Mouse (Mus musculus) spleen, adult 12 weeks (tissue): ENCODE results near the gene Mpdu1.
"Not testable (repeated sequence)": the region's sequence is repeated elsewhere in the genome, so short reads cannot be mapped to it uniquely, and the experiment has no call there.

ENCODE experiments used
- DNase-seq: peaks from one replicate; pipeline ENCODE4 v3.0.0; 2022; ENCODE audit warnings: low spot score

Mpdu1 gene

DNA sequence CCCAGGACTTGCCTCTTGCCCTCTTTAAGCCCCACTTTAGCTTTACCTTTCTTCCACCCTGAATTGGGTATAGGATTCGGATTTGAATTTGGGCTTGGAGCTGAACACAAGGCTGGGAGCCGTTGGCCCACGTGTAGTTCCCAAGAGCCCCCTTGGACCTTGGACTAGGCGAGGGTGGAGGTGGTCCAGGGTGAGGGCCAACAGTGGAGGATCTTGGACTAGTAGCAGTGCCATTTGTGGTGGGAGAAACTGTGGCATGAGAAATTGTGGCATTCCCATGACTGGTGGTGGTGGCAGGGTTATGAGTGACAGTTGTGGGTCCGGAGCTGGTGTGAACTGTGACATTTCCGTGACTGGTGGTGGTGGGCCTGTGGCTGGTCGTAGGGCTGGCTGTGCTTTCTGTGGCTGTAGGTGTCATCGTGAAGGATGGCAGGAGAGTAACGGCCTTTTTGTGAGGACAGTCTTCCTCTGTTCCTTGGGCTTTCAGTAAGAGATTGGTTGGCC is 3.1 kb upstream of the Mpdu1 start:
- no peak for DNase-seq

DNA sequence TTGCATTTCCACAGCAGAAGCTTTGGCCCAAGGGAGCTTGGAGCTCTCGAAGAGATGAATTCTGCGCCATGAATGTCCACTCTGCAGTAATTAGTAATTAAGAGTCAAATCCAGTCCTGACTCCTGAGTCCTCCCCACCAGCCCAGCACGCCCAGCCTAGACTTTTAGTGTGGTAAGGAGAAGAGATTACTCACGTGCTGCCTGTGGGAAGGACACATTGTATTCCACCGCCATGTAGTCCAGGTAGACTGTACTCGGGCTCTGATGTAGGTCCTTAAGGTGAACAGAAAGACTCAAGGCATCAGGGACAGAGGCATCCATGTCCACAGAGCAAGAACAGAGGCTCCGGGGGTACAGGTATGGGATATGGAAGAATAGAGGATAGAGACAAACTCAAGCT is 2.4 kb upstream of the Mpdu1 start:
- no peak for DNase-seq

DNA sequence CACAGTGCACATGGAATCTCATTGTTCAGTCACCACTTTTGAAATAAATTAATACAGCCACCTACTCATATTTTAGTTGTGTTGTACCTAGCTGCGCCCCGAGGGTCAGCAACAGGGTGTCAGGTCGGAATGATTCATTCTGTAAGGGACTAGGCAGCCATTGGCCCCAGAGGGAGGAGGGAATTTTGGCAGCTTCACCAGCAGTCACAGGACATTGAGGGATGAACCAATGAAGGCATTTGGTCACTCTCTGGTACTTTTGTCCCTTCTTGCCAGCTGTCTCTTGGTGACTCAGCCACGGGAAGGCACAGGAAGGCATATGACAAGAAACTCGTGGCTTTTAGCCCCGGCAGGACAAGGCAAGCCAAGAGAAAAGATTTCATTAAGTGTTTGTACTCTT is 1.4 kb upstream of the Mpdu1 start:
- DNase-seq: no peak

DNA sequence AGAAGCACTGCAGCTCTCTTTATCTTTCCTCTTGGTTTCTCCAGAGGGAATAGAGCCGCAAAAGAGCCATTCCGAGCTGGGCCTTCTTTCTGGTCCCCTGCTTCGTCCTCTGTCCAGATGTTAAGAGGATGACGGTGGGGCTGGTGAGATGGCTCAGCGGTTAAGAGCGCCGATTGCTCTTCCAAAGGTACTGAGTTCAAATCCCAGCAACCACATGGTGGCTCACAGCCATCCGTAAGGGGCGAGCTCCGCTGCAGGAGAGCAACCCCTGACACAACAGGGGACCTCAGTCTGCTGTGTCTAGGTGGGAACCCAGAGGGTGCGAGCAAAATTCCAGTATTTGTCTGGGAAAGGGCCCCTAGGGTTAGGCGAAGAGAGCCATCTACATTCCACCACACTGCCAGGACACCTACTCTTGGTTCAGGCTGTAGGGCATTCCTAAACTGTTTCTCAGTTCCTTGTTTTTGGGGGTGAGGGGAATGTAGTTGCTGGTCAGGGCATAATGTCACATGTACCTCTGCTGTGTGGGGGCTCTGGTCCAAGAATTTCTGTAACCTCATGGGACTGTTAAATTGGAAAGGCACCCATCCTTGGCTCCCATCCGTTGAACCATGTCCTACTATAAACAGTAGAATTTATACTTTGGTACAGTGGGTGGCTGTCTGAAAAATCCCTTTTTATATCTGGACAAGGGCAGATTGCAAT is 677 bp upstream of the Mpdu1 start:
- no peak for DNase-seq

DNA sequence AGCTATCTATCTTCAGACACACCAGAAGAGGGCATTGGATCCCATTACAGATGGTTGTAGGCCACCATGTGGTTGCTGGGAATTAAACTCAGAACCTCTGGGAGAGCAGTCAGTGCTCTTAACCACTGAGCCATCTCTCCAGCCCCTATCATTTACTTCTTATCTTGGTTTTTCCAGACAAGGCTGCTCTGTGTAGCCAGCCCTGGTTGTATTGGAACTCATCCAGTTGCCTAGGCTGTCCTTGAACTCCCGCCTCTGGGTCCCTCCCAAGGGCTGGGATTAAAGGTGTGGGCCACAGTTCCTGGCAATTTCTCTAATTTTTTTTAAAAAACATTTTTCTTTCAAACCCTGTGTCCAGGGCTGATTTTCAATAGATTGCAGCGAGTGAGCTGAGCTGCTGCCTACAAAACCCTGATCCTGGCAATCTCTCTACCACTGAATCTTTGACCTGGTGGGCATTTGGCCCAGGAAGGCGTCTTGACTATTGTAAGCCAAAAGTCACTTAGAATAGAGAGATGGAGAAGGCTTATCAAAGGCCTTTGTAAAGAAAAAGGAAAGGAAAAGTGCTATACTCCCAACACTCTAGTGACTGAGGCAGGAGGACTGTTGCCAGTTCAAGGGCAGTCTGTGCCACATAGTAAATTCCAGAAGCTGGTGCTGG is 1.1 kb downstream of the Mpdu1 start:
- no peak for DNase-seq

DNA sequence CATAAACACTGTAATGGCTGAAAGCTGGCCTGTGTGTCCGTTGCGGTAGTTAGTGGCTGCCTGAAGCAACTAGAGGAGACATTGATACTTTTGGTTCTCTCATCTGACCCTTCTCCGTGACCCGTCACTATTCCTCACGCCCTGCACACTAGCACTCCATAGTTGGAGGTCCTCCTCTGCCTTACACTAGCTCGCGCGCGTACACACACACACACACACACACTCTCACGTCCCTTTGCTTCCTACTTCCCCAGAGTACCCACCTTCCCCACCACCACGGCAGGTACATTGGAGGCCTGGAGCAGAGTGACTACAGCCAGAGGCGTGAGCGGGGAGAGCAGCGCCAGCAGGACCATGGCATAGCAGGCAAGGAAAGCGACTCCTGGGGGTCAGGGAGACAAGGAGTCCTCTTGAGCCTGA is 5.0 kb downstream of the Mpdu1 start:
- no peak for DNase-seq

DNA sequence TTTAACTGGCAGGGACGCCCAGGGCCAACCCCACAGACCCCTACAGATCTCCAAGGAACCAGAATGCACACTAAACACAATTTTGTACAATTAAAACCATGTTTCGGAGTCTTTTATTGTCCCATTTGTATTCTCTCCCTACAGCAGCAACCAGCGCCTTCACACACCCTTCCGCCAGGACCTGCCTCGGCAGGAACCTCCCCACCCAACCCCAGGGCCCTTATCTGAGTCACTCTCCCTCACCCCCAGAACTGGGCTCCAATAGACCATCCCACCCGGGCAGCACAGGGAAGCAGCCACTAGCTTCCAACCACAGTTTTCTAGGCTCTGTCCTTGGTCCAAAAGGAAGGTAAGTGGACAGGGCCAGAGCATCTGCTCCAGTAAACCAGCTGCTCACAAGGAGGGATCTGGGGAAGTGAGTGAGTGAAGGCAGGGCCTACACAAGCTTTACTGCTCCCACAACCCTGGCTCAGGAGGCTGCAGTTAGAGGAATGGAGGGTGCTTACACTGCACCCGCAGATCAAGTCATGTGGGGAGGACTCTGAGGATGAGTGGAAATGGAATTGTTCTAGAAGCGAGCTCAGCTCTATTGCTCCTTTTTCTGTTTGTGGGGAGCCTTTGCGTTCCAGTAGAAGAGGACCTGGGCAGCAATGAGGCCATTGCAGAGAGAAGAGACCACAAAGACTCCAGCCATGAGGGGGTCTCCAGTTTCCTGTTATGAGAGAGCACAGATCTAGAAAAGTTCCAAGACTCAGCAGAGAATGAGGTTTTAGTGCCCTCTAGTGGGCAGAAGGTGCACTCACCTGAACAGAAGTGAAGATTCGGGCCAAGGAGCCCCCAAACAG is 5.6 kb downstream of the Mpdu1 start:
- peak; percentile 50 for DNase-seq

DNA sequence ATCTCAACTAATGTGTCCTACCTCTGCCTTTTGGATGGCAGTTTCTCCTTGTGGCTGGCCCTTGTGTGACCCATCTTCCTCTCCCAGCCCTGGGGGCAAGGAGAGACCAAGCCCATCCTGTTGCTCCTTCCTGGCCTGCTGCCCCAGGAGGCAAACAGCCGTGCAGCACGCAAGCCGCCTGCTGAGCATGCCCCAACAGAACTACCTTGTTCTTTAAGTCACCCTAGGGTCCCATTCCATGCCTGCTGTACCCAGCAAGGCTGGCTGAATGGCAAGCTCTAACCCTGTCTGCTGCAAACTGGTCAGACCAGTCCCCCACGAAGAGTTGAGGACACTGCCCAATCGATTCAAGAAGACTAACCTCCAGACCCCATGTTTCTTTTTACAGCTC is 6.4 kb downstream of the Mpdu1 start:
- no peak for DNase-seq

DNA sequence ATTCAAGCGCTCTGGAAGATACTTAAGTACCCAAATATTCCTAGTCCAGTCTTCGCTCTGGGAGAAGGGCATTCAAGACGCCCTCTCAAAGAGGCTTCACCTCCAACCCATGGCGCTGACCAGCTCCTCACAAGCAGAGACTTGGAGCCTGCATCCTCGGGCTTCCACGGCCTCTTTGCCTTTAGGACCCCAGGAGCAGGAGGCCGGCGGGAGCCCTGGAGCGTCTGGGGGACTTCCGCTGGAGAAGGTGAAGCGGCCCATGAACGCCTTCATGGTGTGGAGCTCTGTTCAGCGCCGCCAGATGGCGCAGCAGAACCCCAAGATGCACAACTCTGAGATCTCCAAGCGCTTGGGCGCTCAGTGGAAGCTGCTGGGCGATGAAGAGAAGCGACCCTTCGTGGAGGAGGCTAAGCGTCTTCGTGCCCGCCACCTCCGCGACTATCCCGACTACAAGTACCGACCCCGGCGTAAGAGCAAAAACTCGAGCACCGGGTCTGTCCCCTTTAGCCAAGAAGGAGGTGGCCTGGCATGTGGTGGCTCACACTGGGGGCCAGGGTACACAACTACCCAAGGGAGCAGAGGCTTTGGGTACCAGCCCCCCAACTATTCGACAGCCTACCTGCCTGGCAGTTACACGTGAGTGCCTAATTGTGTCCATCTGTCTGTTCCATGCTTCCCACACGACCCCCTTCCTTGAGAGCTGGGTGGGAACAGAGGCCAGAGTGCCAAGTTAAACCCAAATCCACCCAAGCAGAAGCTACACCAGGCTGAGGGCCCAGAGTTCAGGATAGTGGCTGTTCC is 7.0 kb downstream of the Mpdu1 start, which contains the start of gene Sox15:
Gene Sox15, plus strand, starts transcription at position 51 of the 801 bp plus-strand sequence.
- peak; percentile 29 for DNase-seq

DNA sequence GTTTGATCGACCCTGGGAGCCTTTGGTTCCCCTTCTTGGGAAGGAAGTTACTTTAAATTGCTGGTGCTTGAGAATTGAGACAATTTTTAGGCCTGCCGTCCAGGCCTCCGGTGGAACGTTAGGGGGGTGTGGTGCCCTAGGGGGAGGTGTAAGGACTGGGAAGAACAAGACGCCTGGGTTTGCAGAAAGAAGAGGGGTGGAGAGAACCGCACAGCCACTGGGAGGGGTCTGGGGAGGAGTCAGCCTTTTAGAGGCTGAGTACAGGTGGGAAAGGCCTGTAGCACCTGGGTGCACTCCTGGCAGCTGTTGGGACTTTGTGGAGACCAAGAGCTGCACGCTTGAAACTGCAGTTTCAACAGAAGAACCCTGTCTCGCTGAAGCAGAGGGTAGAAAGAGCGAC is 7.7 kb downstream of the Mpdu1 start:
- DNase-seq: no peak

DNA sequence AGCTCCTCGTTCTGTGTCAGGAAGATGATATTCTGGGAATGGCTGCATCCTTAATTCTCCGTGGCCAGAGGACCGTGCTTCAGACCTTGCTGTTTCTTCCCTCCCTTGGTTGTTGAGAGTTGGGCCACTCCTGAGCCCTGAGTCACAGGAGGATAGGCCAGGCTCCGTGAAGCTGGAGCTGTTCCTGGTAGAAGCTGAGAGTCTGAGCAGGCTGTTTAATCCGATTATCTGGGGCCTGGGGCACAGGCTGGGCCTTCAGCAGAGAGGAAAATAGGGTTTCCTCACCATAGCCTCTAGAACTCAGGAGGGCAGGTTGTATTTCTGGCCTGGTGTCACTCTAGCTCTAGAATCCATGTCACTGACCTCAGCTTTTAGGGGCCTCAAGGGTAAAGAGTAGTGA is 9.0 kb downstream of the Mpdu1 start:
- no peak for DNase-seq

DNA sequence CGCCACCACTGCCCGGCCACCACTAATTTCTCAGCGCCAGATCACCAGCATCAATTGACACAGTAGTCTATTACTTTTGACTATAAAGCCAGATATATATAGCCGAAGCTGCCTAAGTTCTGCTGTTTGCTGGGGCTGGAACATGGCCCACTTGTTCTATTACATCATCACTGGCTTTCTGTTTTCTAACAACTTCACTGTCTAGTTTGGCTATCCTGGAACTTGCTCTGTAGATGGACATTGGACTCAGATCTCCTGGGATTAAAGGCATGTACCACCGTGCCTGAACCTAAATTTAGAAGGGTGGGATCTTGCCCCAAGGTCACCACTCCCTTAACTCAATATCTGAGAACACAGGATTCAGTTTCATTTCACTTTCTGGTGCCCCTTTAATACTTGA is 16.6 kb downstream of the Mpdu1 start:
- no peak for DNase-seq

DNA sequence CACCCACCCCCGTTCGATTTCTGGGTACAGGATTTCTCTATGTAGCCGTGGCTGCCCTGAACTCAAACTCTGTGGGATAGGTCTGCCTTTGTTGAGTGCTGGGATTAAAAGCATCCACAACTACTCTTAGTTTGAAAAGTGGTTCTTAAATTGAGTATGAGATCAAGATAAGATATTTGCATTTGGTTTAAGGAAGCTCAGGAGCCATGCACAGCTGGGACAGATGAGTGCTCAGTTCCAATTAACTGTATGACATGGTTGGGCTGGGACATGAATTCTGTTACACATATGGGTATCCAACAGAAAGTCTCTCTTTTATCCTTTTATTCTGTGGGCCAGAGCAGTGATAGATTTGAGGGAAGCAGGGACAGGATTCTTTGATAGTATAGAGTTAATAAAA is 27.0 kb downstream of the Mpdu1 start:
- no peak for DNase-seq

DNA sequence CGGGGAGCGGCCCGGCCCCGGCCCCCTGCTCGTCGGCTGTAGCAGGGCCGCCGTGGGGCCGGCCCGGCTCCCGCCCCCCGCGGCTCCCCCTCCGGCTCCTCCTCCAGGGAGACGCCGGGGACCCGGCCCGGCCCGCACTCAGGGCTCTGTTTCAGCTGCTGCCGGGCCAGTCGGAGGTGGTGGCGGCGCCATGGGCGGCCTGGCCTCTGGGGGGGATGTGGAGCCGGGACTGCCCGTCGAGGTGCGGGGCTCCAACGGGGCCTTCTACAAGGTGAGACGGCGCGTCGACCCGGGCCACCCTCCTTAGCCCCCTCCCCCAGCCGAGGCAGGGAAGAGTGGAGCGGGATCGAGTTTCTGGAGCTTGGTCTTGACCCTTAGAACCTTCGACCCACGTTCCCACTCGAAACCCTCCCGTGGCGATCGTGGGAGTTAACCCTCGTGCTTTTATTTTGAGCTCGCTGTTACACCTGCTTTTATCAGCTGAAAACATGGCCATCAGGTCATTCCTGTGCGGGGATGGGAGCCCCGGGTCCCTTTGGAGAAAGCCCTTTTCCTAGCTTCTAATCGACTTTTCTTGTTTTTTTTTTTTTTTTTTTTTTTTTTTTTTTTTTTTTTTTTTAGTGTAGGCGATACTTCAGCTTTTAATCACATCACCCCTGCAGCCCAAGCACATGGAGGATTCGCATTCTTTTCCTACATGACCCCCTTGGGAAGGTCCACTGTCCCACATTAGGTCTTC is 29.1 kb downstream of the Mpdu1 start:
- no peak for DNase-seq

DNA sequence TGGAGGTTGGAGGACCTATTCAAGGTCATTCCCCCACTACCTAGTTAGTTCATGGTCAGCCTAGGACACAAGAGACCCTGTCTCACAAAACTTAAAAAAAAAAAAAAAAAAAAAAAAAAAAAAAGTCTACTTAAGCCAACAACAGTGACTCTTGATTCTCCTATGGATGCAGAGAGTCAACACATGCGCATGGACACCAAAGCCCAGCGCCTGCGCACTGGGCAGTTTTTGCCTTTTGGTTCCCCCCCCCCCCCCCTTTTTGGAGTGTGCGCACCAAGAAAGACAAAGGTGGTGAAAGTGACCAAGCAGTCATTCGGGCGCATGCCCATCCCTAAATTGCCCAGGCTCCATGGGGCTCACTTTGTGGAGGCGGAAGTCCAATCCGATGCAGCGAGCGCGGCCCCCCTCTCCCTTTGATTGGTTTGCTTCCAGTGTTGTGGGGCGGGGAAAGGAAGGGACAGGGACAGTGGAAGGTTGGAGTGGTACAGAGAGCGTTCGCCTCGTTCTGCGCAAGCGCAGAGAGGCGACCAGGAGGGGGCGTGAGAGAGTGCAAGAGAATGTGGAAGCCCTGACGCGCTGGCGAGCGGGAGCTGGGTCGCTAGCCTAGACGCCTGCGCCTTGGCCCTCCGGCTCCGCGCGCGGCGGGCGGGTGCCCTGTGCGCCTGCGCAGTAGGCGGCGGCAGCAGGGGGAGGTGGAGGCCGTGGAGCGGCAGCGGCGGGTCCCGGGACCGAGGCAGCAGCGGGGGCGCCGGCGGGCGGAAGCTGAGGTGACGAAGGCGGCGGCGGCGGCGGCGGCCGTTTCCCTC is 30.0 kb downstream of the Mpdu1 start, which contains the start of gene Fxr2:
Gene Fxr2, plus strand, starts transcription at position 707 of the 806 bp plus-strand sequence.
- DNase-seq: peak; percentile 100

DNA sequence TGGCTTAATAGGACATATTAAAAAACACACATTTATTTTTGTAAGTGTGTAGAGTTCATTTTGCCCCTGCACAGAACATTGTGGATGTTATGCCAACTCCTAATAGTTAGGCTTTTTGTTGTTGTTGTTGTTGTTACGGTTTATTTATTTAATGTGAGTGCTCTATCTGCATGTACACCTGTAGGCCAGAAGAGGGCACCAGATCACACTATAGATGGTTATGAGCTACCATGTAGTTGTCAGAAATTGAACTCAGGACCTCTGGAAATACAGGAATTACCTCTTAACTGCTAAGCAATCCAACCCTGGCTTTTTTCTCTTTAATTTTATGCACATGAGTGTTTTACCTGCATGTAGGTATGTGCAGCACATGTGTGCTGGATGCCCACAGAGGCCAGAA is 32.6 kb downstream of the Mpdu1 start:
- DNase-seq: no peak

DNA sequence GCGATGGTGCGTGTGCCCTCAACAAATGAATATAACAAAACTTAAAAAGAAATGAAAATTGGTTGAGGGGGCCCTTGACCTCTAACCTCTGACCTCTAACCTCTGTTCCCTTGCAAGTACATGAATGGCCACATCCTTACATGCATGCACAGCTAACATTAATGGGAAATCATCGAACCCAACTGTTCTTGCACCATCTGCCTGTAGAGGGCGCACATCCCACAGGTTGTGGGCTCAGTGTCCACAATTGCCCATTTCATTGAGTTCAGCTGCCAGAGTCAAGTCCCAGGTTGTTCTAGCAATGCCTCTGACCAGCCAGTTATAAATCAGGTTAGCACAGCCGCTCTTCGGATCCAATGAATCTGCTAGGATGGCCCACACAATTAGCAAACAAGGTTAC is 34.2 kb downstream of the Mpdu1 start:
- peak; percentile 65 for DNase-seq

DNA sequence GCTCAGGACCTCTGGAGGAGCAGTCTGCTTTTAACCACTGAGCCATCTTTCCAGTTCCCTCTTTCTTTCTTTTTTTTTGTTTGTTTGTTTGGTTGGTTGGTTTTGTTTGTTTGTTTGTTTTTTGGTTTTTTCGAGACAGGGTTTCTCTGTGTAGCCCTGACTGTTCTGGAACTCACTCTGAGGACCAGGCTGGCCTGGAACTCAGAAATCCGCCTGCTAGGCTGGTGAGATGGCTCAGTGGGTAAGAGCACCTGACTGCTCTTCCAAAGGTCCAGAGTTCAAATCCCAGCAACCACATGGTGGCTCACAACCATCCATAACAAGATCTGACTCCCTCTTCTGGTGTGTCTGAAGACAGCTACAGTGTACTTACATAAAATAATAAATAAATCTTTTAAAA is 38.1 kb downstream of the Mpdu1 start:
- not testable (repeated sequence) for DNase-seq

DNA sequence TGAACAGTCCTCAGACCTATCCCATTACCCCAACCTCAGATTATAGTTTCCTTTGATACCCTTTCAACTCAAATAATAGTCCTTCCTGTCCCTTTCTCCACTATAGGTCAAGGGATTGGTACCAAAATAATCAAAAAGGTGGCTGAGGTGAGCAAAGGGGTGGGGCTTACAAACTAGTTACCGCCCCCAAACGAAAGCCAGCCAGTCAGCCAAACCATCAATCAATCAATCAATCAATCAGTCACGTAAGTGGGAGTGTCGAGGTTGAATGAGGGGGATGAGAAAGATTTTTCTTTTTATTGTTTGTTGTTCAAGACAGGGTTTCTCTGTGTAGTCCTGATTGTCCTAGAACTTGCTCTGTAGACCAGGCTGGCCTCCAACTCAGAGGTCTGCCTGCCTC is 39.4 kb downstream of the Mpdu1 start:
- DNase-seq: no peak

DNA sequence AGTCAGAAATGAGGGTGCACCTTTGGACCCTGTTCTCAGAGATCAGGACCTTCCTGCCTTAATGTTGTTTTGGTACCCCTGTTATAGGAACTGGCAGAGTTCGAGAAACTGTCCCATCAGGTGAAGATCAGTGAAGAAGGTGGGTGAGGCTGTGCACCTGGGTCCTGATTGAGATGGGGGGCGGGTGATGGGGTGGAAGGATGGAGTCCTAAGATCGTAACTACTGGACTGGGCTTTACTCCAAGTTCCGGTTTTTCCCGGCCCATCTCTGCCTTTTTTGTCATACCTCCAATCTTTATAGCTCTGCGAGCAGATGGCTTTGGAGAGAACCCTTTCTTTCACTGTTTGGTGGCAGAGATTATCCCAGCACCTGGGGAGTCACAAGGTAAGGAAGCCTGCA is 40.0 kb downstream of the Mpdu1 start:
- no peak for DNase-seq
